Mouse (Mus musculus) embryonic facial prominence, embryonic 15.5 days (tissue): ENCODE data around the gene Atxn2l. TPM values are rescaled to one million over a fixed set of nuclear protein-coding genes. Genes with fewer than 3 reads are reported as not detected.

Experiments
- ATAC-seq: fragments of 200-750 bp; cut with Nextera tagmentation; 2 replicates; pipeline ENCODE4 v1.8.0; 2017; ENCODE audit warnings: low read depth, moderate TSS enrichment; ENCODE audit not compliant: insufficient number of reproducible peaks, low FRiP score, low TSS enrichment
- H3K27ac ChIP-seq: fragments of 300-500 bp; sonication (generic); replicated peaks from 2 replicates; pipeline ENCODE4 v1.5.1; 2015; ENCODE audit warnings: mild to moderate bottlenecking, inconsistent platforms
- H3K27me3 ChIP-seq: fragments of 300-500 bp; sonication (generic); 2 replicates; pipeline ENCODE4 v1.6.1; 2015; ENCODE audit warnings: inconsistent platforms
- H3K36me3 ChIP-seq: fragments of 300-500 bp; sonication (generic); 2 replicates; pipeline ENCODE4 v1.6.1; 2015; ENCODE audit warnings: mild to moderate bottlenecking, inconsistent platforms
- H3K4me1 ChIP-seq: fragments of 300-500 bp; sonication (generic); 2 replicates; pipeline ENCODE4 v1.6.1; 2015; ENCODE audit warnings: inconsistent platforms
- H3K4me2 ChIP-seq: fragments of 300-500 bp; sonication (generic); replicated peaks from 2 replicates; pipeline ENCODE4 v1.6.1; 2015; ENCODE audit warnings: mild to moderate bottlenecking, inconsistent platforms
- H3K4me3 ChIP-seq: fragments of 300-500 bp; sonication (generic); replicated peaks from 2 replicates; pipeline ENCODE4 v1.5.1; 2015; ENCODE audit warnings: mild to moderate bottlenecking, inconsistent platforms
- H3K9ac ChIP-seq: fragments of 300-500 bp; sonication (generic); 2 replicates; pipeline ENCODE4 v1.6.1; 2015; ENCODE audit warnings: inconsistent platforms
- H3K9me3 ChIP-seq: fragments of 300-500 bp; sonication (generic); replicated peaks from 2 replicates; pipeline ENCODE4 v1.6.1; 2016; ENCODE audit warnings: inconsistent platforms
- WGBS: fragments of 180-500 bp; shearing (Covaris S2); methylation state at CpG from one replicate; pipeline ENCODE4 v1.1.7; 2015; 5-methylcytosine and 5-hydroxymethylcytosine counted together
- polyA plus RNA-seq: library from polyadenylated mRNA; unstranded; fragments of >200 nt; fragmentation: Nextera tagmentation; extraction: Ambion mirVana; gene quantifications from 2 replicates; pipeline ENCODE4 v1.2.1, GENCODE M21; 2015

Atxn2l gene
- polyA plus RNA-seq, 1 experiment from 2014 or later = 58.0 TPM

GRCm38 (mm10) chr7:126511287-126511686, 8.1 kb upstream of the Atxn2l start:
- Histone ChIP-seq H3K4me1 (no peaks in the 10 kb centered on the region), H3K4me2 (no peak overlapping the region), H3K27ac (no peak overlapping the region), H3K9ac (no peak overlapping the region), H3K36me3 (no peaks in the 10 kb centered on the region), H3K9me3 (no peaks in the 10 kb centered on the region), H3K4me3 (no peak overlapping the region), H3K27me3 (no peaks in the 10 kb centered on the region)
- WGBS = 84% methylated on average over 3 of the region's 3 CpGs
- ATAC-seq = no peak

GRCm38 (mm10) chr7:126507126-126507778, 4.0 kb upstream of the Atxn2l start:
- H3K36me3 ChIP-seq = no peaks in the 10 kb centered on the region
- H3K4me3 ChIP-seq = no peak overlapping the region
- no peak overlapping the region for H3K9ac ChIP-seq
- no peaks in the 10 kb centered on the region for H3K27me3 ChIP-seq
- no peak overlapping the region for H3K27ac ChIP-seq
- 78% methylated on average over 8 of the region's 8 CpGs for WGBS
- H3K4me1 ChIP-seq = peaks cover 6% of the 10 kb centered on the region; the same call in 1 of the 2 replicates
- H3K4me2 ChIP-seq = no peak overlapping the region
- no peaks in the 10 kb centered on the region for H3K9me3 ChIP-seq
- ATAC-seq = no peak

- H3K27ac ChIP-seq = no peak overlapping the region
- H3K27me3 ChIP-seq = no peaks in the 10 kb centered on the region
- 59% methylated on average over 2 of the region's 2 CpGs for WGBS
- ATAC-seq = no peak
- peaks cover 14% of the 10 kb centered on the region for H3K36me3 ChIP-seq
- H3K4me2 ChIP-seq = no peak overlapping the region
- H3K9me3 ChIP-seq = no peaks in the 10 kb centered on the region
- H3K9ac ChIP-seq = no peak overlapping the region
- no peak overlapping the region for H3K4me3 ChIP-seq
- peaks cover 15% of the 10 kb centered on the region for H3K4me1 ChIP-seq
Measured at GRCm38 (mm10) chr7:126504913-126505312, 1.7 kb upstream of the Atxn2l start.

GRCm38 (mm10) chr7:126502751-126503150, 486 bp downstream of the Atxn2l start:
- Histone ChIP-seq H3K27me3 (no peaks in the 10 kb centered on the region), H3K4me1 (peaks cover 15% of the 10 kb centered on the region), H3K27ac (peak overlapping the region; percentile 100), H3K4me3 (peak overlapping the region; percentile 100), H3K4me2 (peak overlapping the region; percentile 63), H3K9ac (peak overlapping the region; percentile 98), H3K9me3 (no peaks in the 10 kb centered on the region), H3K36me3 (peaks cover 35% of the 10 kb centered on the region)
- no peak for ATAC-seq
- WGBS = under 1% methylated on average over 40 of the region's 40 CpGs

- Histone ChIP-seq H3K4me1 (peaks cover 15% of the 10 kb centered on the region), H3K4me2 (peak overlapping the region; percentile 63), H3K9me3 (no peaks in the 10 kb centered on the region), H3K4me3 (peak overlapping the region; percentile 100), H3K27me3 (no peaks in the 10 kb centered on the region), H3K9ac (peak overlapping the region; percentile 98), H3K27ac (peak overlapping the region; percentile 100), H3K36me3 (peaks cover 41% of the 10 kb centered on the region)
- ATAC-seq = peak; percentile 89
- WGBS = under 1% methylated on average over 54 of the region's 57 CpGs
Measured at GRCm38 (mm10) chr7:126502023-126502741, 1.1 kb downstream of the Atxn2l start.

GRCm38 (mm10) chr7:126501684-126502022, 1.6 kb downstream of the Atxn2l start:
- H3K9ac ChIP-seq = peak overlapping the region; percentile 53
- peak overlapping the region; percentile 100 for H3K4me3 ChIP-seq
- ATAC-seq = no peak
- H3K36me3 ChIP-seq = peaks cover 46% of the 10 kb centered on the region
- WGBS = 3% methylated on average over 9 of the region's 9 CpGs
- H3K4me2 ChIP-seq = peak overlapping the region; percentile 63
- H3K4me1 ChIP-seq = peaks cover 15% of the 10 kb centered on the region
- no peaks in the 10 kb centered on the region for H3K9me3 ChIP-seq
- no peaks in the 10 kb centered on the region for H3K27me3 ChIP-seq
- peak overlapping the region; percentile 100 for H3K27ac ChIP-seq

GRCm38 (mm10) chr7:126499416-126499815, 3.8 kb downstream of the Atxn2l start:
- H3K9me3 ChIP-seq = no peaks in the 10 kb centered on the region
- no peak for ATAC-seq
- H3K4me2 ChIP-seq = no peak overlapping the region
- H3K36me3 ChIP-seq = peaks cover 69% of the 10 kb centered on the region
- H3K9ac ChIP-seq = no peak overlapping the region
- H3K27ac ChIP-seq = no peak overlapping the region
- no peaks in the 10 kb centered on the region for H3K27me3 ChIP-seq
- peaks cover 15% of the 10 kb centered on the region for H3K4me1 ChIP-seq
- 92% methylated on average over 7 of the region's 7 CpGs for WGBS
- H3K4me3 ChIP-seq = no peak overlapping the region

- 95% methylated on average over 12 of the region's 12 CpGs for WGBS
- Histone ChIP-seq H3K4me2 (no peak overlapping the region), H3K36me3 (peaks cover 83% of the 10 kb centered on the region)
Measured at GRCm38 (mm10) chr7:126497966-126498365, 5.3 kb downstream of the Atxn2l start.

GRCm38 (mm10) chr7:126496475-126496874, 6.8 kb downstream of the Atxn2l start:
- Histone ChIP-seq H3K4me1 (peaks cover 9% of the 10 kb centered on the region; the same call in 1 of the 2 replicates), H3K4me2 (no peak overlapping the region), H3K9ac (no peak overlapping the region), H3K36me3 (peaks cover 96% of the 10 kb centered on the region), H3K9me3 (no peaks in the 10 kb centered on the region), H3K4me3 (no peak overlapping the region), H3K27ac (no peak overlapping the region), H3K27me3 (no peaks in the 10 kb centered on the region)
- ATAC-seq = no peak
- 83% methylated on average over 5 of the region's 5 CpGs for WGBS

More at GRCm38 (mm10) chr7:126497966-126498365, 5.3 kb downstream of the Atxn2l start:
- peaks cover 9% of the 10 kb centered on the region; the same call in 1 of the 2 replicates for H3K4me1 ChIP-seq
- H3K4me3 ChIP-seq = no peak overlapping the region
- H3K9me3 ChIP-seq = no peaks in the 10 kb centered on the region
- ATAC-seq = no peak
- H3K27me3 ChIP-seq = no peaks in the 10 kb centered on the region
- no peak overlapping the region for H3K9ac ChIP-seq
- no peak overlapping the region for H3K27ac ChIP-seq

- Histone ChIP-seq H3K27me3 (no peaks in the 10 kb centered on the region), H3K9me3 (no peaks in the 10 kb centered on the region), H3K4me1 (no peaks in the 10 kb centered on the region), H3K9ac (no peak overlapping the region), H3K27ac (no peak overlapping the region), H3K4me3 (no peak overlapping the region), H3K4me2 (no peak overlapping the region), H3K36me3 (peaks cover 95% of the 10 kb centered on the region)
- no peak for ATAC-seq
- WGBS = 80% methylated on average over 6 of the region's 6 CpGs
Measured at GRCm38 (mm10) chr7:126494120-126494519, 9.1 kb downstream of the Atxn2l start.

GRCm38 (mm10) chr7:126491973-126492372, 11.3 kb downstream of the Atxn2l start:
- Histone ChIP-seq H3K9ac (no peak overlapping the region), H3K27me3 (no peaks in the 10 kb centered on the region)

More at GRCm38 (mm10) chr7:126491973-126492372, 11.3 kb downstream of the Atxn2l start:
- no peak overlapping the region for H3K4me2 ChIP-seq
- ATAC-seq = no peak
- no peak overlapping the region for H3K4me3 ChIP-seq
- no peaks in the 10 kb centered on the region for H3K9me3 ChIP-seq
- 58% methylated on average over 11 of the region's 11 CpGs for WGBS
- H3K36me3 ChIP-seq = peaks cover 81% of the 10 kb centered on the region
- peaks cover 9% of the 10 kb centered on the region for H3K4me1 ChIP-seq
- no peak overlapping the region for H3K27ac ChIP-seq
